Mouse (Mus musculus) neural tube, embryonic 11.5 days (tissue): ENCODE data around the gene Prtn3. TPM values are rescaled to one million over a fixed set of nuclear protein-coding genes. Genes with fewer than 3 reads are reported as not detected.
A peak's percentile ranks its signal among the peaks of the same experiment; 100 is the strongest.

Experiments used
- ATAC-seq: fragments of 200-750 bp; cut with Nextera tagmentation; 2 replicates; pipeline ENCODE4 v1.8.0; 2017; ENCODE audit warnings: moderate number of reproducible peaks, mild to moderate bottlenecking, moderate TSS enrichment, moderate library complexity; ENCODE audit not compliant: insufficient read depth, low FRiP score, low TSS enrichment
- DNase-seq: peaks from one replicate; pipeline ENCODE4 v3.0.0-alpha.2; 2015; ENCODE audit warnings: low spot score
- H3K27ac ChIP-seq: fragments of 300-500 bp; sonication (generic); 2 replicates; pipeline ENCODE4 v1.5.1; 2014; ENCODE audit warnings: low read depth, mild to moderate bottlenecking, low read length
- H3K27me3 ChIP-seq: fragments of 300-500 bp; sonication (generic); 2 replicates; pipeline ENCODE4 v1.6.1; 2014; ENCODE audit warnings: mild to moderate bottlenecking, low read length, mixed read lengths; ENCODE audit not compliant: control insufficient read depth, insufficient read depth
- H3K36me3 ChIP-seq: fragments of 300-500 bp; sonication (generic); 2 replicates; pipeline ENCODE4 v1.6.1; 2014; ENCODE audit warnings: mild to moderate bottlenecking, low read length, moderate library complexity, mixed read lengths; ENCODE audit not compliant: control insufficient read depth, insufficient read depth
- H3K4me1 ChIP-seq: fragments of 300-500 bp; sonication (generic); 2 replicates; pipeline ENCODE4 v1.6.1; 2014; ENCODE audit warnings: low read length, mixed read lengths; ENCODE audit not compliant: control insufficient read depth, insufficient read depth
- H3K4me2 ChIP-seq: fragments of 300-500 bp; sonication (generic); 2 replicates; pipeline ENCODE4 v1.6.1; 2014; ENCODE audit warnings: low read depth, mild to moderate bottlenecking, moderate library complexity
- H3K4me3 ChIP-seq: fragments of 300-500 bp; sonication (generic); 2 replicates; pipeline ENCODE4 v1.5.1; 2014; ENCODE audit warnings: low read depth, low read length
- H3K9ac ChIP-seq: fragments of 300-500 bp; sonication (generic); 2 replicates; pipeline ENCODE4 v1.6.1; 2014; ENCODE audit warnings: mild to moderate bottlenecking, low read length
- H3K9me3 ChIP-seq: fragments of 300-500 bp; sonication (generic); 2 replicates; pipeline ENCODE4 v1.6.1; 2016; ENCODE audit warnings: low read length; ENCODE audit not compliant: control insufficient read depth
- WGBS: fragments of 180-500 bp; shearing (Covaris S2); extraction: QIAGEN DNeasy Blood & Tissue Kit; methylation state at CpG from one replicate; pipeline ENCODE4 v1.1.7; 2014; 5-methylcytosine and 5-hydroxymethylcytosine counted together
- polyA plus RNA-seq: library from polyadenylated mRNA; unstranded; fragments of >200 nt; fragmentation: Nextera tagmentation; extraction: Ambion mirVana; gene quantifications from 2 replicates; pipeline ENCODE4 v1.2.1, GENCODE M21; 2014

Gene Prtn3
- polyA plus RNA-seq, 1 experiment from 2014 or later = 12.5 TPM

DNA sequence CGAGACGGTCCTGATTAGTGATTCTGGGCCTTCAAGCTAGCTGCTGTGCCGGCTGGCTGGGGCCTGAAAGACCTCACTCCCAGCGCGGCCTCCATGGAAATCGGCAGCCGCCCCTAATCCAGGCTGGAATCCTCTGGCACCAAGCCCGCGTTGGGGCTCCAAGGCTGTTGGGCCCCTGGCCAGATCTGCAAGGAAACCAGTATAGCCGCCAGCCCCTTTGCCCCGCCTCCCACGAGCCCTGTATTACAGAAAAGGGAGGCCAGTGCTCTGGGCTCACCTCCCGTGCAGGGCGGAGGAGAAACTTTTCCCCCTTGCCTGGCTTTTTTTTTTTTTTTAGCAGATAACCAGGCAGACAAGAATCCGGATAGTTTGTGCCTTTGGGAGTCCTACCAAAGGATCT lies 20.9 kb upstream of the Prtn3 start:
- Histone ChIP-seq H3K4me2 (peak overlapping the region; percentile 92), H3K9ac (peak overlapping the region; percentile 88), H3K27me3 (no peaks in the 10 kb centered on the region), H3K4me3 (peak overlapping the region; percentile 99), H3K4me1 (peaks cover 46% of the 10 kb centered on the region), H3K36me3 (peaks cover 6% of the 10 kb centered on the region), H3K27ac (peak overlapping the region; percentile 99), H3K9me3 (no peaks in the 10 kb centered on the region)
- DNase-seq (peak; percentile 80), ATAC-seq (peak; percentile 22; the same call in 1 of the 2 replicates)
- under 1% methylated on average over 15 of the region's 15 CpGs for WGBS

DNA sequence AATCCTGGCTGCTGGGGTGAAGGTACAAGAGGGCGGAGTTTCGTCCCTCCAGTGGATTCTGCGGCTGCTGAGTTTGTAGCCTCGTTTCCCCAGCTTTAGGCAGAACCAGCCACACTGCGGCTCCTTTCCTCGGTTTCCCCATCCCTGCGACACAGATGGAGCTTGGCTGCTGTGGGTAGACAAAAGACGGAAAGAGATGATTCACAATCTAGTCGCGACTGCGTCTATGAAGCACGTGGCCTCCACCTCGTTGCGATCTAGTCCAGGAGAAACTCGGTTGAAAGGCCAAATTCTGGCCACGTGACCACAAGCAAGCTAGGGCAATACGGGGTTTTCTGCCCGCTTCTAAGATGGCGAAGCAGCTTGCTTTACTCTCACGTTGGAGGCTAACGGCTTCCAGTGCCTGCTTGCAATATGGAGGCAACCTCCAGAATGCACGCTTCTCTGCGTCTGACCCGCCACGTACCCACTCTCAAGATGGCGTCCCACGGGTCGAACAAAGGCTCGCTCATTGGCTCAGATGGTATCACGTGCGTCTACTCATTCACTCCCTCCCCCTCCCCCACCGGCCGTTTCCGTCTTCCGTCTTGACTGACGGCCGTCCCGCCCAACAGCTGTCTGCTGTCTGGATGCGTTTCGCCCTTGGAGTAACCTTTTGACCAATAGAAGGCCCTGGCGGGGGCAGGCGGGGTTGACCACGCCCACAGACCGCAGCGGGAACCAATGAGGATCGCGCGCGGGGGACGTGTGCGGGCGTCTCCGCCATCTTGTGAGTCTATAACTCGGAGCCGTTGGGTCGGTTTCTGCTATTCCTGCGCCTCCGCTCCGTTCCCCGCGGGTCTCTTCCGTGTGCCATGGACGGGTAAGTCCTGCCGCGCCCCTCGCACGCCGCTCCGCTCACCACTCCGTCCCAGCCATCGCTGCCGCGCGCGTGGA lies 20.1 kb upstream of the Prtn3 start, which contains the start of gene Ptbp1:
TSS of gene Ptbp1 (plus strand) at position 568 of the 936 bp plus-strand sequence.
- DNase-seq (peak; percentile 100), ATAC-seq (peak; percentile 90)
- WGBS = under 1% methylated on average over 75 of the region's 75 CpGs
- Histone ChIP-seq H3K9ac (peak within 1 kb of the TSS; percentile 99), H3K27me3 (no peaks in the 10 kb centered on the region), H3K9me3 (no peaks in the 10 kb centered on the region), H3K4me3 (peak within 1 kb of the TSS; percentile 99), H3K4me2 (peak within 1 kb of the TSS; percentile 94), H3K36me3 (peaks cover 8% of the 10 kb centered on the region), H3K4me1 (peaks cover 48% of the 10 kb centered on the region), H3K27ac (peak within 1 kb of the TSS; percentile 100)

DNA sequence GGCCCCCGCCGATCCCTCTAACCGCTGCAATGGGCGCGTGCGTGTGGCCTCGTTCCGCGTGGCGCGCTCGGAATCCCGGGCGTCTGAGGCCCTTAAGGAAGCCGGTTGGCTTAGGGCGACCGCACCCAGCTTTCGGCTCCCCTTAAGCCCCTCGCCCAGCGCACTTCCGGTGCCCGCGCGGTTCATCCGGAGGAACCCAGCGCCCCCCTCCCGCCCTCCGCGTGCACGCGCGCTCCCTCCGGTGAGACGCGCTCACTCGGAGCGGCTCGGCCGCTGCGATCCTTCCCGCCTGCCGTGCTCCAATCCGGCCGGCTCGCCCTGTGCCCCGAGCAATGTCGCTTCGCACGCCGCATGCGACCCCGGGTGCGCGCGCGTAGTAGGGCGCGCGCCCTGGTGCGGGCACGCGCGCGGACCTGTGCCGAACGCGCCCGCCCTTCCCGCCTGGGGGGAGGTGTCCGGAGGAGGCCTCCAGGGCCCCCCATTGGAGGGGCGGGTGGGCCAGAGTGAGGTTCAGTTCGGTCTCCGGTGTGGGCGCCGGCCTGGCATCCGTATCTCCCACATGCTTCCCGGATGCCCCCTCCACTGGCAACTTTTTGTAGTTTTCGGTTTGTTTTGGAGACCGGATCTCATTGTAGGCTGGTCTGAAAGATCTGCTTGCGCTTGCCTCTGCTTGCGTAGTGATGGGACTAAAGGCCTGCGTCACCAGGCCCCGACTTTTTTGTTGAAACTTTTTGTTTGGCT lies 19.3 kb upstream of the Prtn3 start:
- DNase-seq (peak; percentile 88), ATAC-seq (peak; percentile 24)
- H3K27ac ChIP-seq = peak overlapping the region; percentile 100
- H3K27me3 ChIP-seq = no peaks in the 10 kb centered on the region
- H3K36me3 ChIP-seq = peaks cover 16% of the 10 kb centered on the region
- peaks cover 48% of the 10 kb centered on the region for H3K4me1 ChIP-seq
- H3K9me3 ChIP-seq = no peaks in the 10 kb centered on the region
- H3K4me3 ChIP-seq = peak overlapping the region; percentile 99
- H3K4me2 ChIP-seq = peak overlapping the region; percentile 94
- H3K9ac ChIP-seq = peak overlapping the region; percentile 99
- under 1% methylated on average over 80 of the region's 83 CpGs for WGBS

DNA sequence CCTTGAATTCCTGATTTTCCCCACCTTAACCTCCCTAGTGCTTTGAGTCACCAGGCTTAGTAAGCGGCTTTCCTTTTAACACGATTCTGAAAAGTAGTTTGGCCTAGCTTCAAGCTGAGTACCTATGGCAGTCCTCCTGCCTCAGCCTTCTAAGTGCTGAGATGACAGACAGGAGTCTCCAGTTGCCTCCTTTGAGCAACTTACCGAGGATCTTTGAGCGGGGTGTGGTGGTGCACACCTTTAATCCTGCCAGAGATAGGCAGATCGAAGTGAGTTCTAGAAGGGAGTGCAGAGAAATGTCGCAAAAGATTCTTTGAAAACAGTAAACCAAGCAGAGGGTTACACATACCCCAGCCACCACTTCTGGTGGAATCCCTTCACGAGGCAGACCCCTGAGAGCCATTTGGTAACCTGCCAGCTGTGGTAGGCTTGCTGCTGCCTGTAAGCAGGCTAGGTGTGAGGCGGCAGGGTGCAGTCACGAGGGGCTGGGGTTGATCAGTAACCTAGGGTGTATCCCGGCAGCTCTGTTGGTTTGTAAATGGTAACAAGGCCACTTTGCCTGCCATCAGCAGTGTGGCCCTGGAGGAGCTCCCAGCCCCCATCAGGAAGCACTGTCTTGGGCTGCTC lies 18.6 kb upstream of the Prtn3 start:
- H3K9me3 ChIP-seq = no peaks in the 10 kb centered on the region
- H3K27me3 ChIP-seq = no peaks in the 10 kb centered on the region
- H3K4me1 ChIP-seq = peaks cover 48% of the 10 kb centered on the region
- ATAC-seq (no peak), DNase-seq (no peak)
- peak overlapping the region; percentile 99 for H3K4me3 ChIP-seq
- peak overlapping the region; percentile 99 for H3K9ac ChIP-seq
- 3% methylated on average over 10 of the region's 10 CpGs for WGBS
- H3K36me3 ChIP-seq = peaks cover 22% of the 10 kb centered on the region
- H3K27ac ChIP-seq = no peak overlapping the region; the same call in 1 of the 2 replicates
- peak overlapping the region; percentile 94 for H3K4me2 ChIP-seq

DNA sequence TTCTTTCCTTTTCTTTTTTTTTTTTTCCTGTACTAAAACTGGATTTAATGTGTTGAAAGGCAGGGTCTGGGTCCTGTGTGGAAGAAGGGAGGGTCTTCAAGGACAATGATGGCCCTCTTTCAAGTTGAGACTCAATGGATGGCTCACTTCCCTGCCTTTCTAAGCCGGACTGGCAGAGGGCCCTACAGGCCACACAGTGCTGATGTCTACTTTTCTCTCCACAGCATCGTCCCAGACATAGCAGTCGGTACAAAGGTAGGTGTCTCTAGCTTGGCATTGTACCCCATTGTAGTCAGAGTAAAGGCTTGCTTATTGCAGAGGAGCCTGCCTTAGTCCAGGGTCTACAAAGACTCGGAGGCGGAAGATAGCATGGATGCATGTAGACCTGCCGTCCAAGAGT lies 18.0 kb upstream of the Prtn3 start:
- H3K27ac ChIP-seq = no peak overlapping the region
- H3K4me3 ChIP-seq = peak overlapping the region; percentile 99
- peaks cover 48% of the 10 kb centered on the region for H3K4me1 ChIP-seq
- no peak for DNase-seq
- H3K4me2 ChIP-seq = peak overlapping the region; percentile 94
- WGBS = 58% methylated on average over 6 of the region's 6 CpGs
- H3K36me3 ChIP-seq = peaks cover 28% of the 10 kb centered on the region
- no peaks in the 10 kb centered on the region for H3K27me3 ChIP-seq
- H3K9ac ChIP-seq = peak overlapping the region; percentile 99
- H3K9me3 ChIP-seq = no peaks in the 10 kb centered on the region
- ATAC-seq = no peak

DNA sequence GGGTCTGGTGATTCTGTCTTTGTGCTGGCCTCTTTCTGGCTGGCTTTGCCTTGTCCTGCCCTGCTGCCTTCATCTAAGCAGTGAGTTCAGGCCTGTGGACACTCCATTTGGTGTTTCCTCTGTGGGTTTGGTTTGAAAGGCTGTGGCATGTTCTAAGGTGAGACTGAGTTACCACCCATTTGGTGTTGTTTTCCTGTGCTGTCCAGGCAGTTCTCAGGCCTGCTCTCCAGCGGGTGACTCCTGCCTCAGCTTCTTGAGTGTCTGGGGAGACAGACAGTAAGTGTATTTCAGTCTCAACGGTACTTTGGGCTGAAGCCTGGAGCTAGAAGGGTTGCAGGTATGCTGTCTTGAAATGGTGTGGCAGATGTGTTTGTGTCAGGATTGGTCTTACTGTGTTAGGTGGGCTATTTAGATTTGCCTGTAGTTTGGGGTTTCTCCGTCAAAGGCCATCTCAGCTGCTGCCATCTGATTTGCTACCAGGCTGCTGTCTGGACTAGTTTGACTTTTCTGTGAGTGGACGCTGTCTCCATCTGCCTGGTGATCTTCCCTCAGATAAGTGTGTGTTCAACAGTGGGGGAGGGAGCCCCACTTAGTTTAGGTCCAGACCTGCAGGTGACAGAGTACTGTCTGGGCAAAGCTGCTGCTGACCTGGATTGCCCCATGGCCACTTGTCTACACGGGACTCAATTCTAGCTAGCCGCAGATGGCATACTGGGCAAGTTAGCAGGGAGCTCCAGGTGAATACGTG lies 17.4 kb upstream of the Prtn3 start:
- ATAC-seq (no peak), DNase-seq (no peak)
- H3K9me3 ChIP-seq = no peaks in the 10 kb centered on the region
- H3K27ac ChIP-seq = no peak overlapping the region
- 66% methylated on average over 7 of the region's 7 CpGs for WGBS
- peaks cover 42% of the 10 kb centered on the region for H3K4me1 ChIP-seq
- H3K4me3 ChIP-seq = peak overlapping the region; percentile 99
- H3K4me2 ChIP-seq = peak overlapping the region; percentile 94
- H3K36me3 ChIP-seq = peaks cover 30% of the 10 kb centered on the region
- H3K27me3 ChIP-seq = no peaks in the 10 kb centered on the region
- H3K9ac ChIP-seq = peak overlapping the region; percentile 99

DNA sequence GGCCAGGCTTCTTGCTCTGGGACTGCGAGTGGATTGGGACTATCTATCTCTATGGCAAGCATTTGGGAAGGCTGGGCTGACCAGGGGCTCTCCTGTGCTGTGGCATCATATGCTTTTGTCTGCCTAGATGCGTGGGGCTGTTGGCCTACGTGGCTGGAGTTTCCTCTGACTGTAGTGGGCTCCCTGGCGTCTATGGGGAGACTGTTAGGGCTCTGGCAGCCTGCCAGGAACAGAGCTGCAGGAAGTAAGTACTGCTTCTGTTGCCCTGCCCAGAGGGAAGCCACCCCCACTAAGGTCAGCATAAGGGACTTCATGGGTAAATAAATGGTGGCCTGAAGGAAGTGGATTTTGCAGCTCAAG lies 16.8 kb upstream of the Prtn3 start:
- H3K4me3 ChIP-seq = peak overlapping the region; percentile 99
- peak overlapping the region; percentile 26; the same call in 1 of the 2 replicates for H3K9ac ChIP-seq
- H3K27ac ChIP-seq = no peak overlapping the region
- DNase-seq (no peak), ATAC-seq (no peak)
- peaks cover 37% of the 10 kb centered on the region for H3K4me1 ChIP-seq
- H3K4me2 ChIP-seq = peak overlapping the region; percentile 94
- no peaks in the 10 kb centered on the region for H3K9me3 ChIP-seq
- H3K36me3 ChIP-seq = peaks cover 36% of the 10 kb centered on the region
- WGBS = 54% methylated on average over 4 of the region's 4 CpGs
- H3K27me3 ChIP-seq = no peaks in the 10 kb centered on the region

DNA sequence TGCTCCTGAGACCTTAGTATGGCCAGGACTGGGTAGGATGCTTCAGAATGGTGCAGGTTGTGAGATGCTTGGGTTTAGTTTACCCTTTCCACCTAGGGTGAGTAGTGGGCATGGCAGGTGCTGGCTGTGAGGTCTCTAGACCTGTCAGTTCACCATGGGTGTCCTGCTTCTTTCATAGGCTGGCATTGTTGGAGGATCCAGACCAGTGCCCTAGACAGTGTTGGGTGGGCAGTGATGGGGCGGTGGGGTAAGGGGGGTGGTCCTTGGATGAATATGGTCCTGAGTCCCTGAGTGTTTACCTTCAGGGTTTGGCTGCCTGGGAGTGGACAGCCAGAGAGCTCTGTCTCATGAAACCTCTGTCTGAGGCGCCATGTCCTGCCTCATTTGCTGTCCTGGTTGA lies 16.4 kb upstream of the Prtn3 start:
- 87% methylated on average over 2 of the region's 2 CpGs for WGBS
- H3K4me2 ChIP-seq = peak overlapping the region; percentile 94
- ATAC-seq = no peak
- DNase-seq = no peak
- H3K27ac ChIP-seq = no peak overlapping the region
- peaks cover 32% of the 10 kb centered on the region for H3K4me1 ChIP-seq
- peaks cover 40% of the 10 kb centered on the region for H3K36me3 ChIP-seq
- peak overlapping the region; percentile 99 for H3K4me3 ChIP-seq
- H3K9ac ChIP-seq = no peak overlapping the region
- H3K9me3 ChIP-seq = no peaks in the 10 kb centered on the region
- no peaks in the 10 kb centered on the region for H3K27me3 ChIP-seq
